Mouse (Mus musculus): ENCODE results near the gene Cdh23.

GRCm38 (mm10) chr10:60357901-60358300, 338.4 kb downstream of the Cdh23 start:
- TF ChIP-seq CTCF (IDR thresholded peaks at IDR 0.05; ENCODE audit: low read depth) (no peak), EP300 (IDR thresholded peaks at IDR 0.05; ENCODE audit: low read depth) (no peak)

Data from heart, postnatal 0 days (tissue).